ENCODE assay signal across 11 mouse cellular contexts in the genomic region with DNA sequence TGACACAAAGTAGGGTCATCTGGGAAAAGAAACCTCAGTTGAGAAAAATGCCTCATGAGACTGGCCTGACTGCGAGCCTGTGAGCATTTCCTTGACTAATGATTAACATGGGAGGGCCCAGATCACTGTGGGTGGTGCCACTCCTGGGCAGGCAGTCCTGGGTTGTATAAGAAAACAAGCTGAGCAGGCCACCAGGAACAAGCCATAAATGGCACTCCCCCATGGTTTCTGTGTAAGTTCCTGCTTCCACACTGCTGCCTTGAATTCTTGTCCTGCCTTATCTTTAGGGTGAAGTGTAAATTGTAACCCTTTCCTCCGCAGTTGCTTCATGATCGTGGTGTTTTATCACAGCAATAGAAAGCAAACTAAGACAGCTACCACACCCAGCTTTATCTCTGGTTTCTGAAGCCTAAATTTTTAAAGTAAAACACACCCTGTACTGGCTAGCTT. TPM values are rescaled to one million over a fixed set of nuclear protein-coding genes. Genes with fewer than 3 reads are reported as not detected.
DNase-seq lines count a peak whose midpoint lies in the region; ATAC-seq and TF ChIP-seq lines count a peak whose summit lies in the region.
"Had no signal": no experiment of that assay in that cellular context is flagged by ENCODE, and none has a peak within 500 bp of the region (broad histone marks: within the 10 kb centered on the region; RNA-seq: fewer than 3 reads in every experiment).

No protein-coding gene starts in this region.

- H3K9ac ChIP-seq in heart, embryonic 12.5 days = no peak overlapping the region
- H3K9ac ChIP-seq in intestine, embryonic 16.5 days (ENCODE audit: low read depth, low read length) = no peak overlapping the region
- peak overlapping the region; percentile 74 for H3K9ac ChIP-seq in liver, embryonic 14.5 days (replicated peaks)

- TF ChIP-seq EP300 in liver, embryonic 14.5 days (IDR thresholded peaks at IDR 0.05; ENCODE audit: low read depth) = no peak; the same call in 1 of the 2 replicates

- H3K9me3 ChIP-seq in heart, embryonic 12.5 days (replicated peaks) = no peaks in the 10 kb centered on the region
- H3K9me3 ChIP-seq in intestine, embryonic 16.5 days (ENCODE audit: control insufficient read depth, low read length) = no peaks in the 10 kb centered on the region
- H3K9me3 ChIP-seq in liver, embryonic 14.5 days (ENCODE audit: control insufficient read depth, low read length) = no peaks in the 10 kb centered on the region

- 3% methylated on average over 3 of the region's 3 CpGs for WGBS in heart, embryonic 12.5 days
- 9% methylated on average over 3 of the region's 3 CpGs for WGBS in intestine, embryonic 16.5 days
- 2% methylated on average over 3 of the region's 3 CpGs for WGBS in liver, embryonic 14.5 days (ENCODE audit: insufficient replicate concordance)

- DNase-seq in heart, postnatal 25 days (ENCODE audit: low spot score) = no peak
- peak; percentile 63 to 78 (median 66) for DNase-seq in liver, embryonic 14.5 days (ENCODE audit: low read depth in 3 of 3, low spot score in 3 of 3)
- DNase-seq in spleen, postnatal 4 days (ENCODE audit: low spot score in 2 of 2) = peak; percentile 65 to 71
- no peak for DNase-seq in right cerebral cortex, postnatal 14 days
- DNase-seq in retina, embryonic 14.5 days (ENCODE audit: low spot score) = no peak
- DNase-seq in thymus, postnatal 14 days = no peak
- DNase-seq: midbrain, embryonic 14.5 days; right cerebral cortex, postnatal 4 days had no signal

- no peaks in the 10 kb centered on the region for H3K36me3 ChIP-seq in heart, embryonic 12.5 days
- H3K36me3 ChIP-seq in intestine, embryonic 16.5 days (ENCODE audit: control insufficient read depth, insufficient read depth, low read length) = no peaks in the 10 kb centered on the region
- H3K36me3 ChIP-seq in liver, embryonic 14.5 days (replicated peaks; ENCODE audit: control insufficient read depth, insufficient read depth, low read depth) = no peaks in the 10 kb centered on the region

- TF ChIP-seq CTCF in liver, embryonic 14.5 days (IDR thresholded peaks at IDR 0.05; ENCODE audit: low read depth) = no peak

- intact Hi-C loops in heart, postnatal 25 days (cut with DNase I) = no loop called here

- peak overlapping the region; percentile 13; the same call in 1 of the 2 replicates for H3K4me2 ChIP-seq in heart, embryonic 12.5 days
- H3K4me2 ChIP-seq in intestine, embryonic 16.5 days (ENCODE audit: low read depth, low read length) = no peak overlapping the region
- H3K4me2 ChIP-seq in liver, embryonic 14.5 days (ENCODE audit: low read depth) = peak overlapping the region; percentile 81

- H3K27ac ChIP-seq in heart, embryonic 12.5 days (ENCODE audit: poor library complexity, severe bottlenecking) = peak overlapping the region; percentile 62
- peak overlapping the region; percentile 96 for H3K27ac ChIP-seq in intestine, embryonic 16.5 days (ENCODE audit: low read length)
- H3K27ac ChIP-seq in liver, embryonic 14.5 days = peak overlapping the region; percentile 99

- ATAC-seq in heart, embryonic 12.5 days (ENCODE audit: insufficient number of reproducible peaks, low FRiP score) = 0 out of 2 replicates have a peak, but pooled peaks have one; percentile 43
- ATAC-seq in intestine, embryonic 16.5 days = peak; percentile 92
- ATAC-seq in liver, embryonic 14.5 days (ENCODE audit: insufficient read depth) = peak; percentile 68
- ATAC-seq: forebrain, embryonic 16.5 days had no signal

- H3K27me3 ChIP-seq in heart, embryonic 12.5 days (replicated peaks) = no peaks in the 10 kb centered on the region
- H3K27me3 ChIP-seq in intestine, embryonic 16.5 days (replicated peaks; ENCODE audit: control insufficient read depth, insufficient read depth, low read length) = no peaks in the 10 kb centered on the region
- H3K27me3 ChIP-seq in liver, embryonic 14.5 days (ENCODE audit: control insufficient read depth, insufficient read depth, low read length) = no peaks in the 10 kb centered on the region

- no peak overlapping the region for H3K4me3 ChIP-seq in heart, embryonic 12.5 days
- H3K4me3 ChIP-seq in intestine, embryonic 16.5 days (ENCODE audit: low read length) = no peak overlapping the region
- peak overlapping the region; percentile 37 to 43 for H3K4me3 ChIP-seq in liver, embryonic 14.5 days (ENCODE audit: insufficient read depth in 1 of 2, low read depth in 2 of 2, low read length in 2 of 2)

- H3K4me1 ChIP-seq in heart, embryonic 12.5 days (replicated peaks) = peaks cover 6% of the 10 kb centered on the region
- peaks cover 12% of the 10 kb centered on the region for H3K4me1 ChIP-seq in intestine, embryonic 16.5 days (ENCODE audit: control insufficient read depth, insufficient read depth, low read length)
- peaks cover 41 to 47% of the 10 kb centered on the region in 2 experiments for H3K4me1 ChIP-seq in liver, embryonic 14.5 days (replicated peaks; ENCODE audit: control insufficient read depth in 2 of 2, insufficient read depth in 2 of 2, low read length in 1 of 2)

RNA-seq across cellular contexts. Expression of a gene that starts 4.5 kb away (rescaled TPM):
- 11.3 and 13.3 TPM in 2 replicates for polyA plus RNA-seq in heart, embryonic 12.5 days (2016; fragmentation: Nextera tagmentation; extraction: Ambion mirVana)
- 10 to 100 TPM in 1 of 2 experiments, 1 to 10 TPM in 1; 8.7 to 10.9 TPM for total RNA-seq in heart, postnatal 25 days (2021)
- polyA plus RNA-seq in intestine, embryonic 16.5 days (2015; fragmentation: Nextera tagmentation; extraction: Ambion mirVana) = 80.9 and 97.7 TPM in 2 replicates
- polyA plus RNA-seq in liver, embryonic 14.5 days (2012; rRNA removed) = 3.3 TPM in 2 replicates
- polyA plus RNA-seq in liver, embryonic 14.5 days (2014; fragmentation: Nextera tagmentation; extraction: Ambion mirVana) = 6.8 and 7.5 TPM in 2 replicates

RNA-seq across cellular contexts. Expression of a gene that starts 25.7 kb away (rescaled TPM):
- 99.1 and 101 TPM in 2 replicates for polyA plus RNA-seq in heart, embryonic 12.5 days (2016; fragmentation: Nextera tagmentation; extraction: Ambion mirVana)
- 10 to 100 TPM; 14.7 to 14.8 TPM for total RNA-seq in heart, postnatal 25 days (2021)
- polyA plus RNA-seq in intestine, embryonic 16.5 days (2015; fragmentation: Nextera tagmentation; extraction: Ambion mirVana) = 241 and 243 TPM in 2 replicates
- polyA plus RNA-seq in liver, embryonic 14.5 days (2012; rRNA removed) = 5.3 and 5.5 TPM in 2 replicates
- polyA plus RNA-seq in liver, embryonic 14.5 days (2014; fragmentation: Nextera tagmentation; extraction: Ambion mirVana) = 7.3 and 9.5 TPM in 2 replicates

Comparison
In these comparisons a context has a peak if more than half of its experiments do, and no peak if none do; other contexts are left out.
1. H3K4me3 ChIP-seq: peak in liver, embryonic 14.5 days (2 of 2); none in heart, embryonic 12.5 days (single experiment) and intestine, embryonic 16.5 days (single experiment).
2. DNase-seq: peak in liver, embryonic 14.5 days (3 of 3) and spleen, postnatal 4 days (2 of 2); none in heart, postnatal 25 days (single experiment), right cerebral cortex, postnatal 14 days (single experiment), retina, embryonic 14.5 days (single experiment) and thymus, postnatal 14 days (single experiment).
3. Peak in every context shown above with its lines, with median percentiles within 50 percentile points of each other: ATAC-seq and H3K27ac ChIP-seq.